In genomic region chr1:192796201-192797010, GRCm38 (mm10) we compare ENCODE assay signal across 9 mouse cellular contexts. TPM values are rescaled to one million over a fixed set of nuclear protein-coding genes. Genes with fewer than 3 reads are reported as not detected.
DNase-seq lines count a peak whose midpoint lies in the region; ATAC-seq lines count a peak whose summit lies in the region.
"Had no signal": no experiment of that assay in that cellular context is flagged by ENCODE, and none has a peak within 500 bp of the region (broad histone marks: within the 10 kb centered on the region; RNA-seq: fewer than 3 reads in every experiment).

No protein-coding gene starts in this region.

- H3K27ac ChIP-seq in forebrain, embryonic 13.5 days = peak overlapping the region; percentile 83
- H3K27ac ChIP-seq in limb, embryonic 13.5 days = peak overlapping the region; percentile 92
- H3K27ac ChIP-seq: layer of hippocampus, adult 2 months had no signal

- H3K27me3 ChIP-seq in forebrain, embryonic 13.5 days = no peaks in the 10 kb centered on the region
- no peaks in the 10 kb centered on the region for H3K27me3 ChIP-seq in limb, embryonic 13.5 days

- WGBS in forebrain, embryonic 13.5 days = 4% methylated on average over 12 of the region's 21 CpGs
- 2% methylated on average over 16 of the region's 21 CpGs for WGBS in limb, embryonic 13.5 days

- ATAC-seq in forebrain, embryonic 13.5 days = peak; percentile 61
- peak; percentile 12; the same call in 1 of the 2 replicates for ATAC-seq in limb, embryonic 13.5 days (ENCODE audit: low FRiP score, low read depth)

- H3K4me2 ChIP-seq in forebrain, embryonic 13.5 days = peak overlapping the region; percentile 25; the same call in 1 of the 2 replicates
- H3K4me2 ChIP-seq in limb, embryonic 13.5 days (replicated peaks) = peak overlapping the region; percentile 42

- no peak overlapping the region for H3K4me3 ChIP-seq in forebrain, embryonic 13.5 days
- H3K4me3 ChIP-seq in limb, embryonic 13.5 days = no peak overlapping the region
- H3K4me3 ChIP-seq: layer of hippocampus, adult 2 months had no signal

- no peaks in the 10 kb centered on the region for H3K36me3 ChIP-seq in forebrain, embryonic 13.5 days (ENCODE audit: poor library complexity, severe bottlenecking)
- no peaks in the 10 kb centered on the region for H3K36me3 ChIP-seq in limb, embryonic 13.5 days

- 0 out of 2 replicates have a peak, but pooled peaks cover 4% of the 10 kb centered on the region for H3K9me3 ChIP-seq in forebrain, embryonic 13.5 days (replicated peaks)
- peaks cover 3% of the 10 kb centered on the region; the same call in 1 of the 2 replicates for H3K9me3 ChIP-seq in limb, embryonic 13.5 days

- peak overlapping the region; percentile 30; the same call in 1 of the 2 replicates for H3K9ac ChIP-seq in forebrain, embryonic 13.5 days
- no peak overlapping the region for H3K9ac ChIP-seq in limb, embryonic 13.5 days

- H3K4me1 ChIP-seq in forebrain, embryonic 13.5 days = peaks cover 36% of the 10 kb centered on the region
- peaks cover 82% of the 10 kb centered on the region for H3K4me1 ChIP-seq in limb, embryonic 13.5 days

- DNase-seq in thymus, postnatal 14 days = peak; percentile 22
- DNase-seq in thymus, postnatal 36 days = no peak
- DNase-seq in spleen, postnatal 4 days (ENCODE audit: low spot score in 2 of 2) = no peak
- no peak for DNase-seq in right cerebral cortex, postnatal 25 days
- no peak for DNase-seq in left cerebral cortex, adult 8-10 months (ENCODE audit: low spot score in 2 of 2)
- DNase-seq: right cerebral cortex, adult 18-20 months had no signal

RNA-seq across cellular contexts. Expression of gene Hhat, which starts 25.4 kb away (rescaled TPM):
- polyA plus RNA-seq in forebrain, embryonic 13.5 days (2015; fragmentation: Nextera tagmentation; extraction: Ambion mirVana) = 2.6 and 3.2 TPM in 2 replicates
- polyA plus RNA-seq in limb, embryonic 13.5 days (2015; fragmentation: Nextera tagmentation; extraction: Ambion mirVana) = 10.3 and 10.6 TPM in 2 replicates
- total RNA-seq in left cerebral cortex, adult 8-10 months (2022) = 1 to 10 TPM; 2.2 to 2.6 (median 2.5) TPM

RNA-seq across cellular contexts. Expression of gene Sertad4, which starts 59.1 kb away (rescaled TPM):
- polyA plus RNA-seq in forebrain, embryonic 13.5 days (2015; fragmentation: Nextera tagmentation; extraction: Ambion mirVana) = 20.4 and 20.5 TPM in 2 replicates
- polyA plus RNA-seq in limb, embryonic 13.5 days (2015; fragmentation: Nextera tagmentation; extraction: Ambion mirVana) = 65.4 and 75.3 TPM in 2 replicates
- 10 to 100 TPM; 16.0 to 19.6 (median 17.7) TPM for total RNA-seq in left cerebral cortex, adult 8-10 months (2022)
